Mouse (Mus musculus) cortical plate, adult 2 months (tissue): ENCODE results near the gene Lgals8. TPM values are rescaled to one million over a fixed set of nuclear protein-coding genes. Genes with fewer than 3 reads are reported as not detected.

ENCODE experiments used
- H3K27ac ChIP-seq: fragments of 200-500 bp; 2 replicates; pipeline ENCODE4 v1.5.1; 2012; ENCODE audit warnings: low read length, control low read depth, inconsistent platforms; ENCODE audit not compliant: insufficient read depth
- H3K4me1 ChIP-seq: fragments of 200-500 bp; 2 replicates; pipeline ENCODE4 v1.6.1; 2011; ENCODE audit warnings: low read length; ENCODE audit not compliant: control insufficient read depth, insufficient read depth
- H3K4me3 ChIP-seq: fragments of 200-500 bp; 2 replicates; pipeline ENCODE4 v1.5.1; 2011; ENCODE audit warnings: mild to moderate bottlenecking, low read length, control low read depth; ENCODE audit not compliant: insufficient read depth
- CTCF ChIP-seq: fragments of 200-500 bp; IDR thresholded peaks from 2 replicates; pipeline ENCODE4 v1.5.1; 2011; ENCODE audit warnings: mild to moderate bottlenecking, control low read depth, low read length; ENCODE audit not compliant: insufficient read depth; ENCODE audit errors: extremely low read depth
- POLR2A ChIP-seq: fragments of 200-500 bp; IDR thresholded peaks from 2 replicates; pipeline ENCODE4 v1.6.1; 2011; ENCODE audit warnings: mild to moderate bottlenecking, low read length, control low read depth; ENCODE audit not compliant: insufficient read depth; ENCODE audit errors: extremely low read depth
- polyA plus RNA-seq: library from polyadenylated mRNA; depleted of rRNA; stranded (reverse); fragments of >200 nt; gene quantifications from 2 replicates; pipeline ENCODE4 v1.2.3, GENCODE M21; 2012; rRNA removed

Gene Lgals8
- polyA plus RNA-seq = 35.1 and 36.9 TPM in 2 replicates

GRCm38 (mm10) chr13:12464844-12465243 is at the start of gene Lgals8:
TSS of gene Lgals8 (minus strand) at chr13:12464944.
- Histone ChIP-seq H3K4me1 (no peaks in the 10 kb centered on the region), H3K4me3 (no peak within 1 kb of the TSS), H3K27ac (no peak within 1 kb of the TSS)
- TF ChIP-seq POLR2A (no peak), CTCF (no peak)

DNA sequence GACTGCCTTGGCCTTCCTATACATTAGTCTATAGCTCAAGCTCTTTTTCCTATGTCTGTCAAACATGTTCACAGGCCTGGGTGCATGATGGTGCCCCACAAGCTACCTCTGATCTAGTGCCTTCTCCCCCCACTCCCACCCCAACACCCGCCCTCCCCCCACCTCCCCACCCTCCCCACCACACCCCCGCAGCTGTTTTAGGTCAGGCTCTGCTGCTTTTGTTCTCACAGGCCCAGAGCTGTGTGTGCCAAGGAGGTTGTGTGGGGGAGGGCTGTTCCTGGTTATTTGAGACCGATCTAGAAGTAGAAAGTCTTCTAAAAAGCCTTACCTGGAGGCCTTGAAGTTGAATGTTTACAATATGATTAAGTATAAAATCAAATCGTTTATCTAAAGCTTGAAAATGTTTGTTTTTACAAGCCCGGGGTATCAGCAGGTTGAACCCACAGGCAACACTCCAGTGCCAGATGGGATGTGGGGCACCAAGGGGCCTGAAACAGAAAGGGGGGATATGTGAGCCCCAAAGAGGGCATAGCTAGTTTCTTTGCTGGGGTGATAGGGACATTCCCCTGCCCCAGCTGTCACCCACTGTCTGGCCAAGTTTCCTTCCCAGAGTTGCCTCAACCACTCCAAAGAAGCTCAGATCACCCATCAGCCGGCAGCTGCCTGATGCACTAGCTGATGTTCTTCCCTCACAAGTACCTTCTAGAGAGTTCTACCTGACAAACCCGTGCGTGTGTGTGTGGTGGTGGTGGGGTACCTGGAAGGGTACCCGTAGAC is 46.6 kb upstream of the Lgals8 start:
- no peak overlapping the region for H3K27ac ChIP-seq
- no peak overlapping the region for H3K4me3 ChIP-seq
- TF ChIP-seq CTCF (no peak), POLR2A (no peak)
- no peaks in the 10 kb centered on the region for H3K4me1 ChIP-seq

GRCm38 (mm10) chr13:12510032-12510431 is 45.3 kb upstream of the Lgals8 start:
- no peaks in the 10 kb centered on the region for H3K4me1 ChIP-seq
- H3K4me3 ChIP-seq = no peak overlapping the region
- TF ChIP-seq CTCF = no peak
- TF ChIP-seq POLR2A = no peak
- no peak overlapping the region for H3K27ac ChIP-seq

GRCm38 (mm10) chr13:12507426-12507825 is 42.7 kb upstream of the Lgals8 start:
- no peak overlapping the region for H3K4me3 ChIP-seq
- H3K4me1 ChIP-seq = no peaks in the 10 kb centered on the region
- TF ChIP-seq POLR2A (no peak), CTCF (no peak)
- H3K27ac ChIP-seq = no peak overlapping the region

- Histone ChIP-seq H3K4me3 (no peak overlapping the region), H3K4me1 (no peaks in the 10 kb centered on the region), H3K27ac (no peak overlapping the region)
- TF ChIP-seq CTCF = no peak
- no peak for TF ChIP-seq POLR2A
Observed at GRCm38 (mm10) chr13:12505359-12505758, 40.6 kb upstream of the Lgals8 start.

DNA sequence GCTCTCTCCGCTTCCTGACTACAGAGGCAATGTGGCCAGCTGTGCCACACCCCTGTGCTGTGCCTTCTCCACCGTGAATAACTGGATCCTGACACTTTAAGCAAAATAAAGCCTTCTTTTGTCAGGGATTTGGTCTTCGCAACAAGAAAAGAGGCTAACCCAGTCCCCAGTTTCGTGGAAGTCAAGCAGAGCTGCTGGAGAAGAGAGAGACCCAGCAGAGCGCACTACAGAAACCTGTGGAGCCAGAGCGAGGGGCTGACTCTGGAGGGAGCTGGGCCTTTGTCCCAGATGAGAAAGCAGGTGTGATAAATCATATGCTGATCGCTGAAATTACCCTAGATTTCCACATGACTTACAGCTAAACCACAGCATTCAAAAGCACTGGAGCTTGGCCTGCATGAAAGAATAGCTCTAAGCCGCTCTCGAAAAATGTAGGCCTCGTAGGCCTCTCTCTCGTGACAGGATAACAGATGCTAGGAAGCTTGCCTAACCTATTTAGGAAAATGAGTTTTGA is 38.6 kb upstream of the Lgals8 start:
- no peaks in the 10 kb centered on the region for H3K4me1 ChIP-seq
- no peak overlapping the region for H3K4me3 ChIP-seq
- TF ChIP-seq CTCF (no peak), POLR2A (no peak)
- H3K27ac ChIP-seq = no peak overlapping the region

- Histone ChIP-seq H3K27ac (no peak overlapping the region), H3K4me1 (no peaks in the 10 kb centered on the region), H3K4me3 (no peak overlapping the region)
- TF ChIP-seq POLR2A = no peak
- TF ChIP-seq CTCF = no peak
Observed at GRCm38 (mm10) chr13:12502665-12503237, 38.0 kb upstream of the Lgals8 start.

GRCm38 (mm10) chr13:12499107-12499506 is 34.4 kb upstream of the Lgals8 start:
- TF ChIP-seq CTCF (no peak), POLR2A (no peak)
- H3K4me1 ChIP-seq = no peaks in the 10 kb centered on the region
- no peak overlapping the region for H3K27ac ChIP-seq
- no peak overlapping the region for H3K4me3 ChIP-seq

- TF ChIP-seq POLR2A = no peak
- TF ChIP-seq CTCF = no peak
- Histone ChIP-seq H3K4me1 (no peaks in the 10 kb centered on the region), H3K27ac (no peak overlapping the region), H3K4me3 (no peak overlapping the region)
Observed at GRCm38 (mm10) chr13:12497809-12498208, 33.1 kb upstream of the Lgals8 start.

DNA sequence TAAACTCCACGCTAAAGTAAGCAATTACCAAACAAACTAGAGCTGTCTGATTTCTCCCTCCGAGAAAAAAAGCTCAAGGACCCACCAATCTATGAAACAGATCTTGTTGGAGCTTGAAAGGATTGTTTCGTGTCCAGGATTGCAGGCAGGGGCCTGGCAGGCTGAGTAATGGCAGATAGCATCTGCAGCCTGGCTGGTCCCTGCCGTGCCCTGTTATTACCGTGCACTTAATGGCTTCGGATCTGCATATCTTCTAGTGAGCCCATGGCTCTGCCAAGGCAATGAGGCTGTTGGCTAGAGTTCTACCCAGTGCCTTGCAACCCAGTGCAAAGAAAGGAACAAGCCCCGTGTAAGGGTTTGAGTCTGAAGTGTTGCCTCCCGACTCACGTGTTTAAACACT is 30.0 kb upstream of the Lgals8 start:
- TF ChIP-seq POLR2A = no peak
- TF ChIP-seq CTCF = no peak
- H3K4me1 ChIP-seq = no peaks in the 10 kb centered on the region
- H3K27ac ChIP-seq = no peak overlapping the region
- H3K4me3 ChIP-seq = no peak overlapping the region
